Mouse (Mus musculus): ENCODE data around the gene Slc35e4.

DNA sequence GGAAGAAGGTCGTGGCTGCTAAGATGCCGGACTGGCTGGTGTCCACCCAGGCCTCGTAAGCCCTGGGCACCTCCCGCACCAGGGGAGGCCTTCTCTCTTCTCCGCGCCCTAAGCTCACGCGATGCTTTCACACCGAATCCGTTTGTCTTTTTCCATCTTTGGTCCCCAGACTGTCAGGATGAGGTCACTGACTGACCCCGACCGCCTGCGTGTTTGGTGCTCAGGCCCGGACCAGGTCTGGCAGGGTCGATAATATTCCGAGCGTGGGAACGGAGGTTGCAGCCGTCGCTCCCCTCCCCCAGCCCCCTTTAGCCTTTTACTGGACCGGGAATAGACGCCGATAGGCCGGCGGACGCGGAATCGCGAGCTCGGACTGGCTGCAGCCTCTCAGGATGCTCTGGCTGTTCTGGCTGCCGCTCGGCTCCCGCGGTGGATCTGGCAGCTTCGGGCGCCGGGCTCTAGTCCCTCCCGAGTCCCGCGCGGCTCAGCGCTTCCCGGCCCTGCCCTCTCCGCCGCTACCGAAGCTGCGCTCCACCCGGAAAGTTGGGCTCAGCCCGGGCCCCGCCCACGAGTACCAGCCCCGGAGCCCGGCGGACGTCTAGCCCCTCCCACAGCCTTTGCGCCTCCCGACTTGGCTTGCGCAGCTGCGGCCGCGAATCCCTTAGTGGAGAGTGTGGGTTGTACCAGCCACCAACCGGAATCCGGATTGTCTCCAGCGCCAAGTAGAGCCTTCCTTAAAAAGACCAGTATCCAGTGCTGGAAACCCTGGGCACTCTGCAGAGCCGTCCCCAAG, 952 bp downstream of the Slc35e4 start:
- TF ChIP-seq POLR2A (IDR thresholded peaks at IDR 0.05; ENCODE audit: low read depth, low read length) (no peak), CTCF (IDR thresholded peaks at IDR 0.05; ENCODE audit: extremely low read depth, insufficient read depth, insufficient read length, insufficient replicate concordance) (no peak)

Measured in spleen, adult 2 months (tissue).